Mouse (Mus musculus): ENCODE measurements around the gene Afap1l2. TPM values are rescaled to one million over a fixed set of nuclear protein-coding genes. Genes with fewer than 3 reads are reported as not detected.

Gene Afap1l2
- polyA plus RNA-seq, 1 experiment from 2014 or later = 3.0 TPM

GRCm38 (mm10) chr19:57036860-57037259 lies 28.8 kb upstream of the Afap1l2 start:
- H3K9ac ChIP-seq (ENCODE audit: low read length) = no peak overlapping the region
- no peaks in the 10 kb centered on the region for H3K36me3 ChIP-seq (ENCODE audit: control insufficient read depth, insufficient read depth, low read length)
- ATAC-seq (ENCODE audit: low FRiP score) (no peak), DNase-seq (ENCODE audit: low spot score, missing footprints) (no peak)
- H3K27me3 ChIP-seq (ENCODE audit: control insufficient read depth, insufficient read depth, low read length) = no peaks in the 10 kb centered on the region
- WGBS = 87% methylated on average over 15 of the region's 15 CpGs
- no peaks in the 10 kb centered on the region for H3K4me1 ChIP-seq (ENCODE audit: control insufficient read depth, insufficient read depth, low read length)
- no peak overlapping the region for H3K4me2 ChIP-seq
- H3K4me3 ChIP-seq (ENCODE audit: low read depth, low read length) = no peak overlapping the region
- no peak overlapping the region for H3K27ac ChIP-seq (ENCODE audit: low read depth, low read length)
- no peaks in the 10 kb centered on the region for H3K9me3 ChIP-seq (ENCODE audit: control insufficient read depth, low read length)

GRCm38 (mm10) chr19:57031582-57031981 lies 23.6 kb upstream of the Afap1l2 start:
- Histone ChIP-seq H3K4me3 (ENCODE audit: low read depth, low read length) (no peak overlapping the region), H3K27ac (ENCODE audit: low read depth, low read length) (no peak overlapping the region), H3K4me2 (no peak overlapping the region), H3K9ac (ENCODE audit: low read length) (no peak overlapping the region), H3K36me3 (ENCODE audit: control insufficient read depth, insufficient read depth, low read length) (no peaks in the 10 kb centered on the region), H3K27me3 (ENCODE audit: control insufficient read depth, insufficient read depth, low read length) (no peaks in the 10 kb centered on the region), H3K4me1 (ENCODE audit: control insufficient read depth, insufficient read depth, low read length) (peaks cover 9% of the 10 kb centered on the region), H3K9me3 (ENCODE audit: control insufficient read depth, low read length) (peaks cover 2% of the 10 kb centered on the region; the same call in 1 of the 2 replicates)
- WGBS = 78% methylated on average over 4 of the region's 4 CpGs
- ATAC-seq (ENCODE audit: low FRiP score) (no peak), DNase-seq (ENCODE audit: low spot score, missing footprints) (no peak)

GRCm38 (mm10) chr19:57029461-57029860 lies 21.4 kb upstream of the Afap1l2 start:
- no peak for DNase-seq (ENCODE audit: low spot score, missing footprints)
- Histone ChIP-seq H3K27ac (ENCODE audit: low read depth, low read length) (no peak overlapping the region), H3K9ac (ENCODE audit: low read length) (no peak overlapping the region), H3K4me2 (no peak overlapping the region), H3K4me1 (ENCODE audit: control insufficient read depth, insufficient read depth, low read length) (peaks cover 9% of the 10 kb centered on the region), H3K36me3 (ENCODE audit: control insufficient read depth, insufficient read depth, low read length) (no peaks in the 10 kb centered on the region), H3K4me3 (ENCODE audit: low read depth, low read length) (no peak overlapping the region), H3K27me3 (ENCODE audit: control insufficient read depth, insufficient read depth, low read length) (no peaks in the 10 kb centered on the region), H3K9me3 (ENCODE audit: control insufficient read depth, low read length) (peaks cover 4% of the 10 kb centered on the region; the same call in 1 of the 2 replicates)
- no peak for ATAC-seq (ENCODE audit: low FRiP score)
- 92% methylated on average over 6 of the region's 6 CpGs for WGBS

- Histone ChIP-seq H3K9ac (ENCODE audit: low read length) (no peak overlapping the region), H3K27ac (ENCODE audit: low read depth, low read length) (no peak overlapping the region), H3K27me3 (ENCODE audit: control insufficient read depth, insufficient read depth, low read length) (no peaks in the 10 kb centered on the region), H3K4me1 (ENCODE audit: control insufficient read depth, insufficient read depth, low read length) (peaks cover 9% of the 10 kb centered on the region), H3K36me3 (ENCODE audit: control insufficient read depth, insufficient read depth, low read length) (no peaks in the 10 kb centered on the region), H3K4me3 (ENCODE audit: low read depth, low read length) (no peak overlapping the region), H3K9me3 (ENCODE audit: control insufficient read depth, low read length) (peaks cover 4% of the 10 kb centered on the region; the same call in 1 of the 2 replicates), H3K4me2 (no peak overlapping the region)
- no peak; the same call in 1 of the 2 replicates for ATAC-seq (ENCODE audit: low FRiP score)
- no peak for DNase-seq (ENCODE audit: low spot score, missing footprints)
- WGBS = 42% methylated on average over 8 of the region's 8 CpGs
Measured at GRCm38 (mm10) chr19:57028327-57029179, 20.5 kb upstream of the Afap1l2 start.

GRCm38 (mm10) chr19:57026501-57026900 lies 18.5 kb upstream of the Afap1l2 start:
- Histone ChIP-seq H3K4me2 (no peak overlapping the region), H3K9ac (ENCODE audit: low read length) (no peak overlapping the region), H3K4me3 (ENCODE audit: low read depth, low read length) (no peak overlapping the region), H3K36me3 (ENCODE audit: control insufficient read depth, insufficient read depth, low read length) (no peaks in the 10 kb centered on the region), H3K4me1 (ENCODE audit: control insufficient read depth, insufficient read depth, low read length) (peaks cover 9% of the 10 kb centered on the region), H3K27me3 (ENCODE audit: control insufficient read depth, insufficient read depth, low read length) (no peaks in the 10 kb centered on the region), H3K9me3 (ENCODE audit: control insufficient read depth, low read length) (peaks cover 4% of the 10 kb centered on the region; the same call in 1 of the 2 replicates), H3K27ac (ENCODE audit: low read depth, low read length) (no peak overlapping the region)
- no peak for ATAC-seq (ENCODE audit: low FRiP score)
- WGBS = 74% methylated on average over 4 of the region's 4 CpGs
- DNase-seq (ENCODE audit: low spot score, missing footprints) = no peak

GRCm38 (mm10) chr19:57017785-57018179 lies 9.8 kb upstream of the Afap1l2 start:
- Histone ChIP-seq H3K4me2 (no peak overlapping the region), H3K27me3 (ENCODE audit: control insufficient read depth, insufficient read depth, low read length) (no peaks in the 10 kb centered on the region), H3K9ac (ENCODE audit: low read length) (no peak overlapping the region), H3K4me3 (ENCODE audit: low read depth, low read length) (no peak overlapping the region), H3K36me3 (ENCODE audit: control insufficient read depth, insufficient read depth, low read length) (no peaks in the 10 kb centered on the region), H3K4me1 (ENCODE audit: control insufficient read depth, insufficient read depth, low read length) (peaks cover 7% of the 10 kb centered on the region), H3K9me3 (ENCODE audit: control insufficient read depth, low read length) (no peaks in the 10 kb centered on the region), H3K27ac (ENCODE audit: low read depth, low read length) (no peak overlapping the region)
- ATAC-seq (ENCODE audit: low FRiP score) = no peak
- 82% methylated on average over 8 of the region's 8 CpGs for WGBS
- DNase-seq (ENCODE audit: low spot score, missing footprints) = no peak

- Histone ChIP-seq H3K36me3 (ENCODE audit: control insufficient read depth, insufficient read depth, low read length) (no peaks in the 10 kb centered on the region), H3K27me3 (ENCODE audit: control insufficient read depth, insufficient read depth, low read length) (no peaks in the 10 kb centered on the region), H3K9me3 (ENCODE audit: control insufficient read depth, low read length) (no peaks in the 10 kb centered on the region), H3K27ac (ENCODE audit: low read depth, low read length) (no peak overlapping the region), H3K4me2 (no peak overlapping the region), H3K4me1 (ENCODE audit: control insufficient read depth, insufficient read depth, low read length) (peaks cover 7% of the 10 kb centered on the region), H3K9ac (ENCODE audit: low read length) (no peak overlapping the region), H3K4me3 (ENCODE audit: low read depth, low read length) (no peak overlapping the region)
- 53% methylated on average over 15 of the region's 15 CpGs for WGBS
- ATAC-seq (ENCODE audit: low FRiP score) (no peak), DNase-seq (ENCODE audit: low spot score, missing footprints) (no peak)
Measured at GRCm38 (mm10) chr19:57016995-57017784, 9.2 kb upstream of the Afap1l2 start.

- H3K4me1 ChIP-seq (ENCODE audit: control insufficient read depth, insufficient read depth, low read length) = peaks cover 7% of the 10 kb centered on the region
- H3K36me3 ChIP-seq (ENCODE audit: control insufficient read depth, insufficient read depth, low read length) = no peaks in the 10 kb centered on the region
- no peaks in the 10 kb centered on the region for H3K27me3 ChIP-seq (ENCODE audit: control insufficient read depth, insufficient read depth, low read length)
- DNase-seq (ENCODE audit: low spot score, missing footprints) (no peak), ATAC-seq (ENCODE audit: low FRiP score) (no peak)
- no peak overlapping the region for H3K9ac ChIP-seq (ENCODE audit: low read length)
- WGBS = 89% methylated on average over 3 of the region's 3 CpGs
- H3K4me3 ChIP-seq (ENCODE audit: low read depth, low read length) = no peak overlapping the region
- no peak overlapping the region for H3K4me2 ChIP-seq
- H3K9me3 ChIP-seq (ENCODE audit: control insufficient read depth, low read length) = no peaks in the 10 kb centered on the region
- H3K27ac ChIP-seq (ENCODE audit: low read depth, low read length) = no peak overlapping the region
Measured at GRCm38 (mm10) chr19:57014808-57015207, 6.8 kb upstream of the Afap1l2 start.

- H3K4me2 ChIP-seq = no peak overlapping the region
- peaks cover 7% of the 10 kb centered on the region for H3K4me1 ChIP-seq (ENCODE audit: control insufficient read depth, insufficient read depth, low read length)
- no peak for DNase-seq (ENCODE audit: low spot score, missing footprints)
- no peak for ATAC-seq (ENCODE audit: low FRiP score)
- no peak overlapping the region for H3K4me3 ChIP-seq (ENCODE audit: low read depth, low read length)
- H3K36me3 ChIP-seq (ENCODE audit: control insufficient read depth, insufficient read depth, low read length) = no peaks in the 10 kb centered on the region
- H3K9ac ChIP-seq (ENCODE audit: low read length) = no peak overlapping the region
- no peaks in the 10 kb centered on the region for H3K9me3 ChIP-seq (ENCODE audit: control insufficient read depth, low read length)
- no peak overlapping the region for H3K27ac ChIP-seq (ENCODE audit: low read depth, low read length)
- 47% methylated on average over 6 of the region's 6 CpGs for WGBS
- H3K27me3 ChIP-seq (ENCODE audit: control insufficient read depth, insufficient read depth, low read length) = peaks cover 6% of the 10 kb centered on the region
Measured at GRCm38 (mm10) chr19:57013271-57013677, 5.2 kb upstream of the Afap1l2 start.
